Mouse (Mus musculus) thymus, adult 2 months (tissue): ENCODE data around the gene Gm20388.

Source experiments
- CTCF ChIP-seq: fragments of 200-500 bp; IDR thresholded peaks from 2 replicates; pipeline ENCODE4 v1.5.1; 2012; ENCODE audit warnings: mild to moderate bottlenecking, control low read depth, low read length, moderate library complexity, borderline replicate concordance; ENCODE audit not compliant: control insufficient read depth, poor library complexity, insufficient read depth; ENCODE audit errors: extremely low read depth
- POLR2A ChIP-seq: fragments of 200-500 bp; IDR thresholded peaks from 2 replicates; pipeline ENCODE4 v1.6.1; 2012; ENCODE audit warnings: mild to moderate bottlenecking, low read length, control low read depth, moderate library complexity; ENCODE audit not compliant: control insufficient read depth, poor library complexity, insufficient read depth; ENCODE audit errors: extremely low read depth

DNA sequence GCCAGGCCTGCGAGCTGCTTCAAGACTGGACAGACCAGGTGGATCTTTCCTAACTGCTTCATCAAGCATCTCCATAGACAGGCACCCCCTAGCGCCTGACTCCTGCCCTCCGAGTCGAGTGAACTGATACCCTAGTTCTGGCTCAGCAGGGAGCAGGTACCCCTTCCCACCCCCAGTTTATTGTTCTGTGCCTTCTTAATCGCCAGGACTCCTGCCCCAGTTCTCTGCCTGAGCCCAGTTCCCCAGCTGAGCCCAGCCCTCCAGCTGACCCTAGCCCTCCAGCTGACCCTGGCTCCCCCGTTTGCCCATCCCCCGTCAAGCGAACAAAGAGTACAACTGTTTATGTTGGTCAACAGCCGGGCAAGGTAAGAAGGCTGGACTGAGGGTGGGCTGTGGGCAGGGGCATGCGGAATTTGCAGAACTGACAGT, 2658.3 kb downstream of the Gm20388 start:
- TF ChIP-seq CTCF = no peak
- no peak for TF ChIP-seq POLR2A
